Mouse (Mus musculus) kidney, adult 2 months (tissue): Measurements from ENCODE around the gene Ankfn1. TPM values are rescaled to one million over a fixed set of nuclear protein-coding genes. Genes with fewer than 3 reads are reported as not detected.

ENCODE experiments used
- DNase-seq: peaks from one replicate; pipeline ENCODE4 v3.0.0; 2021
- H3K27ac ChIP-seq: fragments of 200-500 bp; 2 replicates; pipeline ENCODE4 v1.5.1; 2012; ENCODE audit warnings: low read depth, low read length, control low read depth, inconsistent platforms; ENCODE audit not compliant: insufficient read depth
- H3K27me3 ChIP-seq: fragments of 200-500 bp; replicated peaks from 2 replicates; pipeline ENCODE4 v1.6.1; 2012; ENCODE audit warnings: mild to moderate bottlenecking, moderate library complexity, low read length, inconsistent platforms; ENCODE audit not compliant: control insufficient read depth, insufficient read depth
- H3K36me3 ChIP-seq: fragments of 200-500 bp; 2 replicates; pipeline ENCODE4 v1.6.1; 2012; ENCODE audit warnings: mild to moderate bottlenecking, moderate library complexity, low read length, inconsistent platforms; ENCODE audit not compliant: control insufficient read depth, insufficient read depth
- H3K4me1 ChIP-seq: fragments of 200-500 bp; 2 replicates; pipeline ENCODE4 v1.6.1; 2011; ENCODE audit warnings: low read length; ENCODE audit not compliant: control insufficient read depth, insufficient read depth
- H3K4me3 ChIP-seq: fragments of 200-500 bp; 2 replicates; pipeline ENCODE4 v1.5.1; 2011; ENCODE audit warnings: mild to moderate bottlenecking, low read depth, low read length, control low read depth; ENCODE audit not compliant: insufficient read depth
- CTCF ChIP-seq: fragments of 200-500 bp; conservative IDR thresholded peaks from 2 replicates; pipeline ENCODE4 v1.5.1; 2011; ENCODE audit warnings: low read depth, mild to moderate bottlenecking, control low read depth, low read length, moderate library complexity, mixed read lengths; ENCODE audit not compliant: insufficient read depth, insufficient read length
- POLR2A ChIP-seq: fragments of 200-500 bp; IDR thresholded peaks from one replicate; pipeline ENCODE4 v1.6.1; 2011; ENCODE audit warnings: low read depth, low read length, control low read depth
- WGBS: fragments of 180-500 bp; shearing (Covaris S2); methylation state at CpG from one replicate; pipeline ENCODE4 v1.1.7; 2018; 5-methylcytosine and 5-hydroxymethylcytosine counted together
- polyA plus RNA-seq: library from polyadenylated mRNA; depleted of rRNA; stranded (reverse); fragments of >200 nt; gene quantifications from 2 replicates; pipeline ENCODE4 v1.2.3, GENCODE M21; 2012

Gene Ankfn1
- polyA plus RNA-seq, 1 experiment: 0.03 TPM

- WGBS: 55% methylated on average over 7 of the region's 7 CpGs
- TF ChIP-seq CTCF (no peak), POLR2A (no peak)
- H3K4me3 ChIP-seq: no peak overlapping the region
- H3K27me3 ChIP-seq: no peaks in the 10 kb centered on the region
- no peaks in the 10 kb centered on the region for H3K4me1 ChIP-seq
- no peak overlapping the region for H3K27ac ChIP-seq
- no peaks in the 10 kb centered on the region for H3K36me3 ChIP-seq
- no peak for DNase-seq
Measured at GRCm38 (mm10) chr11:89501796-89502195, 275.7 kb downstream of the Ankfn1 start.

DNA sequence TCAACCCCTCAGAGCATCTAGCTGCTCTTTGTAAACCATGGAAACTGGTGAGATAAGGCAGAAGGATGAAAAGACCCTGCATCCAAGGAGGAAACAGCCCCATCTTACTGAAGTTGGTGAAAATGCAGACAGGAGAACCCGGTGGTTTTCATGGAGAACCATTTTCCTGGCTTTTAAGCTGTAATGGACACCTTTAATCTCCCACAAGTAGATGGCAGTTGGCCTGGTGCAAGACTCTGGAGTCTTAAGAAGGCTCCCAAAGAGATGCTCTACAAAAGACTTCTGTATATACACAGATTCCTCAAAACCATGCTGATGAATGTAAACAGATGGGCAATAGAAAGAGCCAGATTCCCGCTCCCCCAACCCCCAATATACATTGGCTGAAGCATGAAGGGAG, 276.5 kb downstream of the Ankfn1 start:
- TF ChIP-seq POLR2A (no peak), CTCF (no peak)
- 90% methylated on average over 2 of the region's 2 CpGs for WGBS
- no peak overlapping the region for H3K4me3 ChIP-seq
- no peaks in the 10 kb centered on the region for H3K36me3 ChIP-seq
- no peaks in the 10 kb centered on the region for H3K4me1 ChIP-seq
- no peaks in the 10 kb centered on the region for H3K27me3 ChIP-seq
- DNase-seq: no peak
- no peak overlapping the region for H3K27ac ChIP-seq

DNA sequence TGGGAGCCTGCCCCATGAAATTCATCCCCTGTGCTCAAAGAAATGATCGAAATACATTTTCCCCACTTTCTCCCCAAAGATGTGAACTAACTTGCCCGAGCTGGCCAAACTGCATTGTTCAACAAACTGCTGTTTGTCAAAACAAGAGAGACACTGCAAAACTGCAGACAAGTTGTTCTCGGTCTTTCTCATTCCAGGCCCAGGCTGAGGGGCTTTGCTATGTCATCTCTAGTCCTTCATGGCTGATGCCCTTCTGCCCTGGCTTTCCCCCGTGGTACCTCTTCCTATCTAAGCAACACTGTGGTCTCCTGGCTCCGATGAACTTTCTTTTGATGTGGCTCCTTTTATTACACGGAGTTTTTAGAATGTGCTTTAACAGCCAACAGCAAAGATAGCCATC, 296.4 kb downstream of the Ankfn1 start:
- no peak for DNase-seq
- no peak overlapping the region for H3K27ac ChIP-seq
- TF ChIP-seq POLR2A: no peak
- TF ChIP-seq CTCF: no peak
- no peaks in the 10 kb centered on the region for H3K27me3 ChIP-seq
- no peaks in the 10 kb centered on the region for H3K4me1 ChIP-seq
- no peaks in the 10 kb centered on the region for H3K36me3 ChIP-seq
- H3K4me3 ChIP-seq: no peak overlapping the region
- WGBS: 42% methylated on average over 6 of the region's 6 CpGs

GRCm38 (mm10) chr11:89476927-89477326, 300.5 kb downstream of the Ankfn1 start:
- WGBS: 43% methylated on average over 5 of the region's 5 CpGs
- peak; percentile 49 for DNase-seq
- Histone ChIP-seq H3K36me3 (no peaks in the 10 kb centered on the region), H3K27ac (no peak overlapping the region), H3K4me3 (no peak overlapping the region), H3K27me3 (no peaks in the 10 kb centered on the region), H3K4me1 (no peaks in the 10 kb centered on the region)
- TF ChIP-seq POLR2A (no peak), CTCF (no peak)

DNA sequence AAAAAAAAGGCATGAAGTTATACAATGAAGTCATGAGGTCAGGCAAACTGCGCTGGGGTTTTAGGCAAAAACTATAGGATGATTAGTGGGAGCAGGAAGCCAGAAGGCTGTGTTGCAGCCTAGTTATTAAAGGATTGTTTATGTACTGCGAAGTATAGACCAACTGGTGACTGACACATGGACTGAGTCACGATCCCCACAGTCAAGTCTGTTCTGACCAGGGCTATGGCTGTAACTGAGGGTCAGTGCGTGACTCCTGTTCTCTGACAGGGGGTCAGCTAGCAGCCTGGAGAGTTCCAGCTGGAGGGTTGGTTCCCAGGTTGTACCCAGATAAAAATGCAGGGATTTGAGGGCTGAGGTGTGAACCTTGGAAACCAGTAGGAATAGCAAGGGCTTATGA, 301.4 kb downstream of the Ankfn1 start:
- no peaks in the 10 kb centered on the region for H3K4me1 ChIP-seq
- DNase-seq: no peak
- no peak for TF ChIP-seq POLR2A
- no peak for TF ChIP-seq CTCF
- no peaks in the 10 kb centered on the region for H3K27me3 ChIP-seq
- no peaks in the 10 kb centered on the region for H3K36me3 ChIP-seq
- 81% methylated on average over 4 of the region's 4 CpGs for WGBS
- no peak overlapping the region for H3K27ac ChIP-seq
- H3K4me3 ChIP-seq: no peak overlapping the region

DNA sequence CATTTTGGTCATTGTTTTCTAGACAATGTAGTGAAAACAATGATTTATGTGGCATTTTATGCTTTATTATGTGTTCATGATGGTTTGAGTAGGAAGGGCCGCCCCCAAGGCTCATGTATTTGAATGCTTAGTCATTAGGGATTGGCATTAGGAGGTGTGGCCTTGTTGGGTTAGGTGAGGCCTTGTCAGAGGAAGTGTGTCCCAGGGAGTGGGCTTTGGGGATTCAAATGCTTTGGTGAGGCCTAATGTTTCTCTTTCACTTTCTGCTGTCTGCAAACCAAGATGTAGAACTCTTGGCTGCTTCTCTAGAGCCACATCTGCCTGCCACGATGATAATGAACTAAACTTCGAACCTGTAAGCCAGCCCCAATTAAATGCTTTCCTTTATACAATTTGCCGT, 304.6 kb downstream of the Ankfn1 start:
- TF ChIP-seq POLR2A (no peak), CTCF (no peak)
- 88% methylated on average over 4 of the region's 4 CpGs for WGBS
- Histone ChIP-seq H3K4me3 (no peak overlapping the region), H3K27ac (no peak overlapping the region), H3K4me1 (no peaks in the 10 kb centered on the region), H3K27me3 (no peaks in the 10 kb centered on the region), H3K36me3 (no peaks in the 10 kb centered on the region)
- no peak for DNase-seq

DNA sequence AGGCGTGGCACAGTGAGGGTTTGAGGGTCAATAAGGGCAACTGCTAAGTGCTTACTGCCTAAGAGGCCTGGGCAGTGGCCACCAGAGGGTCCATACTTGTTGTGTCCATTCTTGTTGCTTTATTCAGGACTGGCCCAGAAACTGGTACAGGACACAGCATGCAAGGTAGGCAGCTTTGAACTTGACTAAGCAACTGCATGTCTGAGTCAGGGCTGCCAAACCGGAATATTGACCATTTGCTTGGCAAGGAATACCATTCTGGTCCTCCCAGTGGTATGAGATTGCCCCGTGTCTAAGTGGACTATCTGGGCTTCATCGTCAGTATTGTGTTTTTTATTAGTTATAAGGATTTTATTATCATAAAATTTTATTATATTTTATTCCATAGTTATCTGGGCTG, 312.1 kb downstream of the Ankfn1 start:
- no peak for DNase-seq
- Histone ChIP-seq H3K4me1 (no peaks in the 10 kb centered on the region), H3K36me3 (no peaks in the 10 kb centered on the region), H3K27me3 (no peaks in the 10 kb centered on the region; the same call in 1 of the 2 replicates), H3K4me3 (no peak overlapping the region), H3K27ac (no peak overlapping the region)
- 88% methylated on average over 4 of the region's 4 CpGs for WGBS
- TF ChIP-seq CTCF: no peak
- no peak for TF ChIP-seq POLR2A

GRCm38 (mm10) chr11:89462216-89462615, 315.2 kb downstream of the Ankfn1 start:
- WGBS: 87% methylated on average over 10 of the region's 10 CpGs

More at GRCm38 (mm10) chr11:89462216-89462615, 315.2 kb downstream of the Ankfn1 start:
- H3K36me3 ChIP-seq: no peaks in the 10 kb centered on the region
- no peak overlapping the region for H3K4me3 ChIP-seq
- no peaks in the 10 kb centered on the region; the same call in 1 of the 2 replicates for H3K27me3 ChIP-seq
- no peak overlapping the region for H3K27ac ChIP-seq
- DNase-seq: no peak
- no peaks in the 10 kb centered on the region for H3K4me1 ChIP-seq
- TF ChIP-seq POLR2A (no peak), CTCF (no peak)
